Mouse (Mus musculus): ENCODE measurements at regions not wholly inside any gene's neighbourhood (a gene's known extent, or its start where the extent isn't known, plus 50 kb on each side); places are given as distances from the start of the nearest gene placed in this dataset.

GRCm38 (mm10) chr13:60298575-60298974, 121.4 kb upstream of the Gas1 start:
- no peak for TF ChIP-seq CTCF (IDR thresholded peaks at IDR 0.05; ENCODE audit: low read depth, low read length)
- TF ChIP-seq POLR2A (IDR thresholded peaks at IDR 0.05; ENCODE audit: extremely low read depth, insufficient read depth, low read length), result no peak

Measured in liver, adult 2 months (tissue).